Mouse (Mus musculus): ENCODE measurements around the gene Jkamp. TPM values are rescaled to one million over a fixed set of nuclear protein-coding genes. Genes with fewer than 3 reads are reported as not detected.
"Not testable (repeated sequence)": the region's sequence is repeated elsewhere in the genome, so short reads cannot be mapped to it uniquely, and the experiment has no call there.

Jkamp gene
- total RNA-seq (2021): 10 to 100 TPM; 51.0 to 54.0 TPM
- long read RNA-seq, experiment 1, transcript Jkamp-201 (7 exons, 1,292 nt): major isoform, 41 of 85 reads
- long read RNA-seq, experiment 1, transcript Jkamp-202 (7 exons, 1,874 nt): minor isoform, 31 of 85 reads
- long read RNA-seq, experiment 1, partial matches to known transcripts: 1 of 85 reads
- long read RNA-seq, experiment 1, other reads (novel, unspliced or antisense): 12 of 85 reads
- long read RNA-seq, experiment 2, transcript Jkamp-201 (7 exons, 1,292 nt): major isoform, 56 of 94 reads
- long read RNA-seq, experiment 2, transcript Jkamp-202 (7 exons, 1,874 nt): minor isoform, 28 of 94 reads
- long read RNA-seq, experiment 2, partial matches to known transcripts: 2 of 94 reads
- long read RNA-seq, experiment 2, other reads (novel, unspliced or antisense): 8 of 94 reads

DNA sequence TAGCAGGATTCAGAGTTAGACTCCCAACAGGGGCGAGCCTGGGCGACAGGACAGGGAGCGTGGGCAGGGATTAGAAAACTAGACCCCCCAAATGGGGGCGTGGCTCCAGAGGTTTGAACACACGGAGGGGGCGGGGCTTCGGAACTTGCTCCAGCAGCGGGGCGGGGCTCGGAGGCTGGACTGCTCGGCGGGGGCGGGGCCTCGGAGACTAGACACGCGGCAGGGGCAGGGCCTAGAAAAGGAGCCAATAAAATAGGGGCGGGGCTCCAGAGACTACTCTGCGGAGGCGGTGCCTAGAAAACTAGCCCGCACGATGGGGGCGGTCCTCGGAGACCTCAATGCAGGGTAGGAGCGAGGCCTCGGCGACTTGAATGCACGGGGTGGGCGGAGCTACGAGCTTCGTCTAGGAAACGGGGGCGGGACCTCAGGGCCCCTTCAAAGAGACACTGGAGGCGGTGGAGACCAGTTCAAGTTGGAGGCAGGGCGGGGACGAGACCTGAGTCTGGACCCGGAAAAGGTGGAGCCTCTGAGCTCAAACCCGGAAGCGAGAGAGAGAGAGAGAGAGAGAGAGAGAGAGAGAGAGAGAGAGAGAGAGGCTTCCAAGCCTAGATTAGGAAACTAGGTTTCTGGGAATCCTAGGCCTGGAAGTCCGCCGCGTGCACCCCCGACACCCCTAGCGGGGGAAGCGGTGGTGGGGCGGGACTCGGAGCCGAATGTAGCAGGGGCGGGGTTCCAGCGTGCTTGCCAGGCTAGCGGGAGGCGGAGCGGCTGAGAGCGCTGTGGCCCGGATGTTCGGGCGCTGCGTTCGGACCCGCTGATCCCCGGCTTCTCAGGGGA is at the start of gene Jkamp, which contains the start of gene L3hypdh:
Gene Jkamp, plus strand, starts transcription at position 261 of the 837 bp plus-strand sequence.
Gene L3hypdh, minus strand, starts transcription at position 111 of the 837 bp plus-strand sequence.
- peak; percentile 99 for DNase-seq (ENCODE audit: low spot score in 2 of 2)
- intact Hi-C loops (cut with DNase I): no loop called here

DNA sequence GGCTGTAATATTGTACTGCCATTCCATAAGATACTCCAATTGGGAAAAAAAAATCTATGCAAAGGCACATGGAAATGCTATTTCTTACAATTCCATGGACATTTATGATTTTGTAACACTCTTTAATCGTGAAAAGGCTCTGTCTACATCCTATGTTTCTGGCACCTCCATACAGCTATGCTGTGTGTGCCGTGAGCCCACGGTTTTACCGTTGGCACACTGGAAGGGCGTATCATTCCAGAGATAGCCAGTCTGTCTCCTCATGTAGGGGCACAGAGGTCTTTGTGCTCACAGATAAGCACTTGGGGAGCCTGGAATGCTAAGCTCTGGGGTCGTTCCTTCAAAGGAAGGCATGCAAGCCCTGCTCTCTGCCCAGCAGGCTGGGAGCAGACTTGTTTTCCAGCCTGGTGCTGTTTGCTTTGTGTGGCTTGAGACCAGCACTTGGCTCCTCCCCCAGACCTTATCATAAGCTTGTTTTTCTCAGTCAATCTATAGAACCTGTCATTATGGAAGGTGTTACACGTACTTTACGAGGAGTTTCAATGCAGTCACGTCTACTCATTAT is 49.2 kb upstream of the Jkamp start:
- intact Hi-C loops (cut with DNase I): no loop called here

DNA sequence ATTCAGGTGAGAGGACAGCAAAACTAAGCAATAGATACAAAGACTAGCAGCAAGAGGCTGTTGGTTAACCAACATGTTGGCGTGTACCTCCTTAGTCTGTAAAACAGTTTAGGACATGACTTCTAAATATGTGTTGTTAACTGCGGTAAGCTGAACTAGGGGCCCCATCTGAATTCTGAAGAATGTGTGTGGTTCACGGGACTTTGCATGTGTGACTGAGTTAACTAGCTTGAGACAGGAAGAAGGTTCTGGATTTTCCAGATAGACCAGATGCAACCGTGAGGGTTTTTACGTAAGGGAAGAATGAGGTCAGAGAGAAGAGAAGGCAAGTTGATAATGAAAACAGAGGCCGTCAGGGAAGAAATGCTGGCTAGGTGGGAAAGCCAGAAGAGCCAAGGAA is 48.3 kb upstream of the Jkamp start:
- intact Hi-C loops (cut with DNase I): no loop called here
- DNase-seq (ENCODE audit: low spot score in 2 of 2): no peak

More for the DNA sequence above, 49.2 kb upstream of the Jkamp start:
- no peak for DNase-seq (ENCODE audit: low spot score in 2 of 2)

DNA sequence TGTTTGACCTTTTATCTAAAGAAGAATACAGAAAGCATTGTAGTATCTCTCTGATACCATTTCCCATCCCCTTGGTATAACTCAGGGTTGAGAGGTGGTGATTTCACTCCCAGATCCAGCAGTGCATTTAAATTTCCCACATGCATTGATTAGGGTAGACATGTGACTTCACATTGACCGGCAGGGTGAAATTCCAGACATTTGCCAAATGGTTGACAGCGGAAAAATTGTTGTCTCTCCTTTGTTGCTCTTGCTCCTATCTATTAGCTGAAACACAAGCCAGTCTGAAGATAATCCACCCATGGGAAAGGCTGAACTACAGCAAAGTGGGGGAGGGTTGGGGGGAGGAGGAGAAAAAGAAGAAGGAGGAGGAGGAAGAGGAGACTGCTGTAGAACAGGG is 46.5 kb upstream of the Jkamp start:
- intact Hi-C loops (cut with DNase I): no loop called here
- DNase-seq (ENCODE audit: low spot score in 2 of 2): no peak

DNA sequence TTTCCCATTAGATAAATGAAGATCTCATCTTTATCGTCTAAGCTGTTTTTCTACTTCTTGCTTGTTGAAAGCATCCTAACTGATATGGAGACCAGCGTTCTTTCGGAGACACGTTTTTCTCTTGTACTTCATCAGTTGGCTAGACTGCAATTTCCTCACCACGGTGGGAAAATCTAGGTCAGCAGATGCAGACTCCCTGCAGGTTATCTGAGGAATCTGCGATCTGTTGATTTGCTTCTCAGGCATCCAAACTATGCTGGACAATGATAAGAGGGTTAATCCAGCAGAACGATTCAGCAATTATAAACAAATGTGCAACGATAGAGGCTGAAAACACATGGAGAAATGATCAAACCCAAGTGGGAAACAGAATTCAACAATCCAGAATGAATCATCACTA is 45.9 kb upstream of the Jkamp start:
- DNase-seq (ENCODE audit: low spot score in 2 of 2): no peak
- intact Hi-C loops (cut with DNase I): no loop called here

DNA sequence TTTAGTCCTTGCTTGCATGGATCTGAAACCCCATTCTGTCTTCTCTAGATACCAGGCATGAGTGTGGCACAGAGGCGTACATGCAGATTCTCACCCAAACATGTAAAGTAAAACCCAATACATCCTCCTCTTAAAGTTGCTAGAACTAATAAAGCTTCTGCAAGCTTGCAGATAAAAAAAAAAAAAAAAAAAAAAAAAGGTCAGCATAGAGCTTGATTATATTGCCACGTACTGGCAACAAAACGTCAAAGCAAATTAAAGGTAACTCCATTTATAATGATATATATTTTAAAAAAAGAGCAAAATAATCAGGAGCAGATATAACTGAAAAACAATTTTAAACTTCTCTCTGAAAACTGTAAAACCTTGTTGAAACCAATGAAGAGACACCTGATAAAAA is 44.2 kb upstream of the Jkamp start:
- intact Hi-C loops (cut with DNase I): no loop called here
- DNase-seq (ENCODE audit: low spot score in 2 of 2): no peak

DNA sequence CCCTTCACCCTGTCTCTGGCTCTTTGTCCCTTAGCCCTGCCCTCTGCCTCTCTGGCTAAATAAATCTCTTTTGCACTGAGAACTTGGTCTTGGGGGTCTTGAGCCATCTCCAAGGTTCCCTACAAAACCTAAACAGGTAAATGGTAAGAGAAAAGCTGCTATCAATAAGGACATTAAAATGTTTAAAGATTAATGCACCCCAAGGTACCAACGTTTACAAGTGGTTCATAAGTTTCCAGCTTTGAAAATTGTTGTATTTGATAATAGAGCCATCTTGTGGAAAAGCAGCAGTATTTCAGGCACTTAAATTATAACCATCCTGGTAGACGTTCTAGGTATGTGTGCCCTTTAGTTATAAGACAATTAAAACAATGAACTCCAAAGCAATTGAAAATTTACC is 37.9 kb upstream of the Jkamp start:
- intact Hi-C loops (cut with DNase I): loop anchor here (1.0 to 5.0 kb wide), 3 partner anchors 65 to 279 kb away; partner anchors contain the start of gene Daam1
- peak in 1 of 2 experiments; percentile 10 for DNase-seq (ENCODE audit: low spot score in 2 of 2)

DNA sequence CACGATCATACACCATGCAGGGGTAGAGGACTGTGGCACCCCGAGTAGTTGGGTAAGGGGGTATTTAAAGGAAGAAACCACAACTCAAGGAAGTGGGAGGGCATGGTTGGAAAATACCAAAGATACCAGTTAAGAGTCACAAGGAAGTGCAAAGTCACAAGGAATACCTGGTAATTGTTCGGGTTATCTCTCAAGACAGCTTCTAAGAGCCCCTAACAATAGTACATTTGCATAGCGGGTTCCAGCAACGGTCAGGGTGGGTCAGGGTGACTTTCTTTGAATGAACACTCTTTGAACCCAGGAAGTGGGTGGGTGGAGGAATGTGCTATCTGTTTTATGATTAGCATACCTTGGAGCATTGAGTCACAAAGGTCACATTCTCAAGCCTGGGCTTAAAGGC is 35.2 kb upstream of the Jkamp start:
- DNase-seq (ENCODE audit: low spot score in 2 of 2); intact Hi-C loops (cut with DNase I): not testable (repeated sequence)

DNA sequence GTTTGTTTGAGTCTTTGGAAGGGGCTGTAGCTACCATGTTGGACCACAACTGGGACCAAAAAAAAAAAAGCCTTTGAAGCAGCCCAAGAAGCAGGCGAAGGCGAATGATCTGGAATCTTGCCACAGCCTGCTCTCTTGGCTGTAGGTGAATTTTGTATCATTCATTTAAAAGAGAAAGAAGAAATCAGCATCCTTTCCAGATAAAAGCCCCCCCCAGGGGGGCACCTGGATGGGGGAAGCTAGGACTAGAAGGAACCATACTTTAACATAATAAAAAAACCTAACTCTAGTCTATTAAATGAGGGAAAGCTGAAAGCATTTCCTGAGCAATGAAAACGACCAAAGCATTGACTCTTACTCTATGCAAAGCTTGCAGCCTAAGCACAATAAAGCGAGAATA is 34.6 kb upstream of the Jkamp start:
- intact Hi-C loops (cut with DNase I): no loop called here

DNA sequence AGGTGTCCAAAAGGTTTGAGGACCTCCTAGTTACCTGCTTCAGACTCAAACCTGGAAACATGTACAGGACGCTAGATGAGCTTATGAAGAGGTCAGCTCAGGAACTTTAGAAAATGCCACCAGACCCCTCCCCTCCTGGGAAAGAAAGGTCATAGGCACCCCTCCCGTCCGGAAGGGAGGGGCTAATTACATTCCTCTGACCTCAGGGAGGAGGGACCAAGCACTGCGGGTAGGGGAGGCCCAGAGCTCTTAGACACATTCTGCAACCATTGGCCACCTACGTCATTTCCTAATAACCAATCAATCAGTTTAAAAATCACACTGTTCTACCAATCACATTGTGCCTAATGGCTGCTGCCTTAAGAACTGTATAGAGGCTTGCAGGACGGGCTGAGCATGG is 32.8 kb upstream of the Jkamp start:
- intact Hi-C loops (cut with DNase I): no loop called here
- no peak for DNase-seq (ENCODE audit: low spot score in 2 of 2)

More for the DNA sequence above, 34.6 kb upstream of the Jkamp start:
- no peak for DNase-seq (ENCODE audit: low spot score in 2 of 2)

DNA sequence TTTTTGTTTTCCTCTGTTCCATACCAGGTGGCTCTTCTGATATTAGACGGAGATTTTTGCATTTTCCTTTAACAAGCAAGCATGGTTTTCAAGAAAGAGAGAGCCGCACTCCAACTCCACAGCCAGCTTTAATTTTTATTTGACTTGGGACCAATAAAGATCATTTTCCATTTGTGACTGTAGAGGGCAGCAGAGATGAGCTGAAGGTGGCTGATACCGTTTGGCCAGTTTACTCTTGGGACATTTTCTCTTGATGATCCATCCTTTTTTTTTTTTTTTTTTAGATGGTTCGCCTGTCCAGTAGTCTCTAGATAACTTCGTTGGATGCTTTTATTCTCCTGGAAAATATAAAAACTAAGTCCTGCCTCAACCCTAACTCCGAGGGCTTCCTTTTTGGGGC is 32.1 kb upstream of the Jkamp start:
- intact Hi-C loops (cut with DNase I): no loop called here
- DNase-seq (ENCODE audit: low spot score in 2 of 2): peak; percentile 18 to 26

DNA sequence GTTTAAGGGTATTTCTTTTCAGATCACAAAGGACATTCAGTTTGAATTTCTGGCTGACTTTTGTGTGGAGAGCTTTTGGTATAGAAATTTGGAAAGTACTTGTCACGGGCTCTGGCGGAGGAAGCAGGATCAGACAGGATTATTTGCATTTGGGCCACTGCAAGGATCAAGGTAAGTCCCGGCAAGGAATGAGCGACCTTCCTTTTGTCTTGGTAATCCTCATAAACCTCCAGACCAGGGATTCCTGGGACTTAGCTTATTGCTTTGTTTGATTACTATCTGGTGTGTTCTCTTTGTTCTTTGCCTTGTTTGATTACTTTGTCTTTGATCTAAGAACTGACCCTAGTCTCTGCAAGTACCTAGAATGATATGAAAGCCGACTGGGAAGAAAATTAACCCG is 31.5 kb upstream of the Jkamp start:
- intact Hi-C loops (cut with DNase I): no loop called here
- DNase-seq (ENCODE audit: low spot score in 2 of 2): no peak

DNA sequence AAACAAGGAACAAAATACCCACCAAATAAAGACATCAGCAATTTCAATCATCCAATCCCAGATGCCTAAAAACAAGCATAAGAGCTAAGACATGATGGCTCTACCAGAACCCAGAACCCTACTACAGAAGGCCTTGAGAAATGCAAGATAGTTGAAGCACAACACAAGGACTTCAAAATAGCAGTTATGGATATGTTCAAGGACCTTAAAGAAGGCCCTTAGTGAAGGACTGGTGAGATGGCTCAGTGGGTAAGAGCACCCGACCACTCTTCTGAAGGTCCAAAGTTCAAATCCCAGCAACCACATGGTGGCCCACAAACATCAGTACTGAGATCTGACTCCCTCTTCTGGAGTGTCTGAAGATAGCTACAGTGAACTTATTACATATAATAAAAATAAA is 27.6 kb upstream of the Jkamp start:
- DNase-seq (ENCODE audit: low spot score in 2 of 2): no peak
- intact Hi-C loops (cut with DNase I): no loop called here

DNA sequence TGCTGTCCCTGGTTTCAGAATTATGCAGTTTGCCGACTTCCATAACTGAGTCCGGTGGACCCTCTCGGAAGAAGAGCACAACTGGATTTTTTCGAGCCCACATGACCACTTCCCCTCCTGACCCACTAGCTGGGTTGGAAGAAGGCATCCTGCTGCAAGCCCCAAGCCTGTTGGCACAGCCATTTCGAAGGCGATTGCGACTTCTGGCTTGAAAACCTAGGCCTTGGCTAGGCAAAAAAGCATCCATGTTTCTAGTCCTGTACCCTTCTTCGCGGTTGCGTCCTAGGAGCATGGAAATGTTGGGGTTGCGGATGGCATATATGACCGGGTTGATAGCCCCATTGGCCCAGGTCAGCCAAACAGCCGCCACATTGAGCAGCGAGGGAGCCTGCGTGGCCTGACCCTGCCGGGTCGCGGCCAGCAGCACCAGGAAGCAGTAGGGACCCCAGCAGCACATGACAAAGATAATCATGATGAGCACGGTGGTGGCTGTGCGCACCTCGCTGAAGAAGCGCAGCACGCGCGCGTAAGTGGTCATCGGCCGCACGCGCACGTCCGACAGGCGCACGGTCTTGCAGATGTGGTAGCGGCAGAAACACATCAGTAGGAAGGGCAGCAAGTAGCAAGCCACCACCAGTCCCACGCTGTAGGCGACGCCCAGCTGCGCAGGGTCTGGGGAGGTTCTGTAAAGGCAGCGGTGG is 15.6 kb upstream of the Jkamp start:
- intact Hi-C loops (cut with DNase I): no loop called here
- peak; percentile 12 for DNase-seq (ENCODE audit: low spot score in 2 of 2)

DNA sequence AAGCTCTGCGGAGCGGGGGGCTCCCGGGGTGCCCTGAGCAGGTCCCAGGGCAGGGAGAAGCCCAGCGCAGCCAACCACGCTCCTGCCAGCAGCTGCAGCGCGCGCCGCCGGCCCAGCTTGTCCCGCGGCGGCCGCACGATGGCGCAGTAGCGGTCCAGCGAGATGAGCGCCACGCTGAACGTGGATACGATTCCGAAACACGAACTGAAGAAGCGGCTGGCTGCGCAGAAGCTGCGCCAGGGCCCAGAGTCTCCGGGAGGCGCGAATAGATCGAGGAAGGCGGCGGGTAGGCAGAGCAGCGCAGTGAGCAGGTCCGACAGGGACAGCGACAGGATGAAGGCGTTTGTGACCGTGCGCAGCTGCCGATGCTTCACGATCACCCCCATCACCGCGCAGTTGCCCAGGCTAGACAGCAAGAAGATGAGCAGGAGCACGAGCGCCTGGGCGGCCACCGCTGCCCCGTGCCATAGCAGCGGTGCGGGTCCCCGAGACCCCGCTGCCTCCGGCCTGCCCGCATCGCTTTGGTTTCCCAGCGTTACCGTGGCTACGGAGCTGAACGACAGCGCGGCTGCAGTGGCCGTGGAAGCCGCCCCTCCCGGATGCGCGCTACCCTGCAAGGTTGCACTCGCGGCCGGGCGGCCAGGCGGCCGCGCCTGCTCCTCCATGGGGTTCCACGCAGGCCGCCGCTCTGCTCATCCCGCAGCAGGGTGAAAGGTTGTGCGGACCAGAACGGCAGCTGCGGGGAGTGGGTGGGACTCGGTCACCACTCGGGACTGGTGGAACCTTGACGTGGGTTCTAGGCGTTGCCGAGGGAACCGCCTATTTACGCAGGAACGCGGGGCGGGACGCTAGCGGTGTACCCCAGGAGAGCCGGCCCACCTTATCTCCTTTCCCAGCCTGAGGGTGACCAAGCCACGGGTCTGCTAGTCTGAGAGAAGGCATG is 14.8 kb upstream of the Jkamp start, which contains the start of gene Gpr135:
Gene Gpr135, minus strand, starts transcription at position 799 of the 943 bp plus-strand sequence.
- peak; percentile 88 to 89 for DNase-seq (ENCODE audit: low spot score in 2 of 2)
- intact Hi-C loops (cut with DNase I): no loop called here

DNA sequence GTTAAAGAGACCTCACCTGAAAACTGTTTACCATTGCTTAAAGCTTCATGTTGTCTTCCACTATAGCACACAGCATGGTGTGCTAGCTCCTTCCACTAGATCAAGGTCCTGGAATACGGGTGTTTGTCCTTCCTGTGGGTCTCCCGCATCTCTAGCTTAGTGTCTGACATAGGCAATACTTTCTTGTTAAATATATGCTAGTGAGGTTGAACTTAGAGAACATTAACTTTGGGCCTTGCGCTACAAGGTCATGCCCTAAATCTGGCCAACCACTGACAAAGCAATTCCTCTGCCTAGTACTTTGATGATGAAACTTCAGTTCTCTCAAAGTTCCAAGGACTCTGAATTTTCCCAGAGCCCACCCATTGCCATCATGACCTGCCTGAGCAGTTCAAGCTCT is 7.1 kb upstream of the Jkamp start:
- intact Hi-C loops (cut with DNase I): no loop called here
- DNase-seq (ENCODE audit: low spot score in 2 of 2): no peak

DNA sequence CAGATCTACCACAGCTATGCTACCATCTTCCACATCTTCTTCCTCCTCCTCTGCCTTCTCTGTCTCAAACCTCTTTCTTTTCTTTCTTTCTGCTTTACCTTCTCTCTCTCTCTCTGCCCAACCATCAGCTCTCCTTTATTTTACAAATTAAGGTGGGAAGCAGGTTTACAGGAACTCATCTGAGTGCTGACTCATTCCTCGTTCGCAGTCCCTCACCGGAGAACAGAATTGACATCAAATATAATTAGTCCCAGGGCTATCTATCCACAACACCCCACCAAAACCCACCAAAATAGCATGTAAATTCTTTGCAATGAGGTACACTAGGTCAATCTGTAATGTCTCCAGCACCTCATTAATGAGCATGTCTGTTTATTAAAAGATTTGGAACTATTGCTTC is 3.4 kb upstream of the Jkamp start:
- intact Hi-C loops (cut with DNase I): no loop called here
- no peak for DNase-seq (ENCODE audit: low spot score in 2 of 2)

DNA sequence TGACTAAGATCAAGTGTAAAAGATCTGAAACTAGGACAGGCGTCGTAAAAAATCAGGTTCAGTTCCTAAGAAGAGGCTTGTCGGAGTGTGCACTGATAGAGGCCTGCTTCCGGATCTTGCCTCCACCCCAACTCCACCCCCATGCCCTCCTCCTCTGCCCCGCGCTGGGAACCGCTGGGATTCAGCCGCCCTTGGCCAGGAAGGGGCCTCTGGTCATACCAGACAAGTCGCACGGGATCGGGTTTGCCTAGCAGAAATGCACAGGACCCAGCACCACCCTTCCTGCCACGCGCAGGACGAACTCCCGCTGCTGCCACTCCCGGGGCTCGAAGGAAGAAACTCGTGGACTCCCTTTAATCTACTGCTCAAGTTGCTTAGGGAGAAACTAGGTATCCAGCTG is 3.0 kb upstream of the Jkamp start:
- intact Hi-C loops (cut with DNase I): no loop called here

More for the DNA sequence above, 3.0 kb upstream of the Jkamp start:
- DNase-seq (ENCODE audit: low spot score in 2 of 2): no peak
